Mouse (Mus musculus) heart, adult 18-20 months (tissue): ENCODE results near the gene Bub3. TPM values are rescaled to one million over a fixed set of nuclear protein-coding genes. Genes with fewer than 3 reads are reported as not detected.

ENCODE experiments used
- DNase-seq, 2 experiments: peaks; one replicate each; pipeline ENCODE4 v3.0.0; 2021 to 2022; ENCODE audit warnings: mixed read lengths in 1 of 2
- long read RNA-seq, 2 experiments: library from polyadenylated mRNA; stranded (forward); transcript quantifications; one replicate each; pipeline ENCODE4 v2.0.0; 2021
- total RNA-seq, 2 experiments: library from RNA; stranded (reverse); gene quantifications; 2 replicates each; pipeline ENCODE4 v1.2.3; 2021

The Bub3 gene
- 10 to 100 TPM; 28.7 to 29.2 TPM for total RNA-seq
- long read RNA-seq, experiment 1, transcript Bub3-201 (8 exons, 2,218 nt) = major isoform, 40 of 41 reads
- long read RNA-seq, experiment 1, partial matches to known transcripts = 1 of 41 reads
- long read RNA-seq, experiment 1, other reads (novel, unspliced or antisense) = 0 of 41 reads
- long read RNA-seq, experiment 2, transcript Bub3-201 (8 exons, 2,218 nt) = major isoform, 23 of 26 reads
- long read RNA-seq, experiment 2, partial matches to known transcripts = 2 of 26 reads
- long read RNA-seq, experiment 2, other reads (novel, unspliced or antisense) = 1 of 26 reads

GRCm38 (mm10) chr7:131559986-131560696, at the start of gene Bub3:
TSS of gene Bub3 (plus strand) at chr7:131560222.
- DNase-seq = peak; percentile 95 to 96

GRCm38 (mm10) chr7:131539979-131540378, 20.0 kb upstream of the Bub3 start:
- peak; percentile 75 to 91 for DNase-seq

- peak in 1 of 2 experiments; percentile 26 for DNase-seq
These were observed 18.6 kb upstream of the Bub3 start for GRCm38 (mm10) chr7:131541184-131542114.

GRCm38 (mm10) chr7:131542115-131542871, 17.7 kb upstream of the Bub3 start, which contains the start of gene Hmx3:
TSS of gene Hmx3 (plus strand) at chr7:131542867.
- peak in 1 of 2 experiments; percentile 28 for DNase-seq

GRCm38 (mm10) chr7:131542872-131543622, 17.0 kb upstream of the Bub3 start:
- DNase-seq = peak in 1 of 2 experiments; percentile 35

GRCm38 (mm10) chr7:131543623-131544481, 16.2 kb upstream of the Bub3 start:
- DNase-seq = peak in 1 of 2 experiments; percentile 45

- DNase-seq = no peak
These were observed 15.2 kb upstream of the Bub3 start for GRCm38 (mm10) chr7:131544871-131545270.

- peak in 1 of 2 experiments; percentile 15 for DNase-seq
These were observed 14.2 kb upstream of the Bub3 start for GRCm38 (mm10) chr7:131545701-131546385.

GRCm38 (mm10) chr7:131546423-131546822, 13.6 kb upstream of the Bub3 start:
- peak in 1 of 2 experiments; percentile 4 for DNase-seq

GRCm38 (mm10) chr7:131547481-131547880, 12.5 kb upstream of the Bub3 start:
- no peak for DNase-seq

- no peak for DNase-seq
These were observed 11.5 kb upstream of the Bub3 start, which contains the start of gene Hmx2 for GRCm38 (mm10) chr7:131548473-131548872. TSS of gene Hmx2 (plus strand) at chr7:131548773.

- no peak for DNase-seq
These were observed 8.6 kb upstream of the Bub3 start for GRCm38 (mm10) chr7:131551471-131551870.

GRCm38 (mm10) chr7:131551931-131552741, 7.9 kb upstream of the Bub3 start:
- DNase-seq = peak in 1 of 2 experiments; percentile 6

- peak in 1 of 2 experiments; percentile 9 for DNase-seq
These were observed 7.2 kb upstream of the Bub3 start for GRCm38 (mm10) chr7:131552781-131553180.

GRCm38 (mm10) chr7:131553771-131554175, 6.2 kb upstream of the Bub3 start:
- peak; percentile 35 to 36 for DNase-seq

- peak in 1 of 2 experiments; percentile 39 for DNase-seq
These were observed 5.5 kb upstream of the Bub3 start for GRCm38 (mm10) chr7:131554341-131555180.
